Mouse (Mus musculus): ENCODE data around the gene Cep131. TPM values are rescaled to one million over a fixed set of nuclear protein-coding genes. Genes with fewer than 3 reads are reported as not detected.

Gene Cep131
- polyA plus RNA-seq, 1 experiment from 2014 or later: 16.0 TPM

DNA sequence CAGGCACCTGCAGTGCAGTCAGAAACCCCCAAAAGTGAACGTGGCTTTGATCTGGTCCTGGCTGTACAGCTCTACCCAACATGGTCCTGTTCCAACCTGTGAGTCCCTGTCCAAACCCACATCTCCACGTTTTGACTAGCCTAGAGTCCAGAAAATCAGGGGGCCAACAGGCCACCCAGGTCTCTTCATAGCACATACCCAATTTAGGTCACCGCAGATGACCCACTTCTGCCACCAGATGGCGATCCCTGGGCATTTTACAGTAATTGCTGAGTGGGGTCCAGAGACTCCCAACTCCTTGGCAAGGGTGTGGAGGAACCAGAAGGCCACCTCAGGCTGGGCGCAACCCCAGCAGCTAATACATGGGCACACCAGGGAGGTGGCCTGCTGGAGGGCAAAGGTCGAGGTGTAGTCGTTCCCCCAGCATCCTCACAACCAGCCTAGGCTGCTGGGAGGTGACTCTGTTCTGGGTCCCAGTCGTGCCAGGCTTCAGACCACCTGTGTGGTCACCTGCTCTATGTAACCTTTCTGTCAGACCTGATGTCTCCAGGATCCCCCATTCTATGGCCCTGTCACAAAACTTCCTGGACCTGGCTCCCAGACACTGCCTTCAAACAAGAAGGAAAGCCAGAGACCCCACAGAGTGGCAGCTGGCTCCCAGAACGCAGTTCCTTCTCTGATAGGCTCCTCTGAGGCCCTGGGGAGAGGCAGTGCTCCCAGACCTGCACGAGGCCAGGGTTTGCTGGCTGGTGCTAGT, 56.3 kb downstream of the Cep131 start:
- Histone ChIP-seq H3K36me3 (ENCODE audit: control insufficient read depth, insufficient read depth, low read length) (no peaks in the 10 kb centered on the region), H3K4me3 (ENCODE audit: low read depth, low read length) (no peak overlapping the region), H3K9ac (ENCODE audit: low read depth, low read length) (no peak overlapping the region), H3K4me1 (ENCODE audit: control insufficient read depth, insufficient read depth, low read length) (0 out of 2 replicates have a peak, but pooled peaks cover 5% of the 10 kb centered on the region), H3K4me2 (no peak overlapping the region), H3K27ac (ENCODE audit: low read depth, low read length) (no peak overlapping the region), H3K27me3 (ENCODE audit: control insufficient read depth, insufficient read depth, low read length) (no peaks in the 10 kb centered on the region), H3K9me3 (replicated peaks; ENCODE audit: control insufficient read depth, low read length) (no peaks in the 10 kb centered on the region)
- peak; percentile 48; the same call in 1 of the 2 replicates for ATAC-seq (replicated peaks; ENCODE audit: insufficient number of reproducible peaks, low FRiP score, low TSS enrichment)
- 39% methylated on average over 10 of the region's 10 CpGs for WGBS (ENCODE audit: insufficient replicate concordance)

DNA sequence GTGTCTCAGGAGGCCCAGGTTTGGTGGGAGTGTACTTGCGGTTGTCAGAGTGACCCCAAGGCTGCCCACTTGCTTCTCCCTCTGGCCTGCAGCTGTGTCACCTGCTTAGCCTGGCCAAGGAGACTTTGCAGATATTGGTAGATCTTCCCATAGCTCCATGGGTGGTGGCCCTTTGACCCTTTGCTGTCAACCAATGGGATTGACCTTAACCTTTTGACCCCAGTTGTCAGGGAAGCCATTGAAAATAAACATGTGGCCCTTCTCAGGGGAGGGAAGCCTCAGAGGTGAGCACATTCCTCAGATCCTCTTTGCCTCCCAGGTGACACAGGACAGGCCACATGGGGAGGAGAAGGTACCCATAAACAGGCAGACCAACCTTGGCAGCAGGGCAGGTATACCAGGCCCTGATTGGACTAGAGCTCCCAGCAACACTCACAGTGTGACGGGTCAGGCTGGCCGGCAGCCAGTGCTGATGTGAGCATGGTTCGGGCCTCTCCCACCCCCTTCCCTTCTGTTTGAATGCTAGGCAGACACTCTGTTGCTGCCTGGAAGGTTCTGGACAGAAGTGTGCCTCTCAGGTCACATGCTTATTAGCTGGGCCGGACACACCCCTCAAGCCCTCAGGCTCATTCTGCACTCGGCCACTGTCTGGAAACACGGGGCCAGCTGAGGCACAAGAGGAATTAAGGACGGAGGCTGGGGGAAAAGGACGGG, 57.0 kb downstream of the Cep131 start:
- Histone ChIP-seq H3K27ac (ENCODE audit: low read depth, low read length) (no peak overlapping the region), H3K4me3 (ENCODE audit: low read depth, low read length) (no peak overlapping the region), H3K27me3 (ENCODE audit: control insufficient read depth, insufficient read depth, low read length) (no peaks in the 10 kb centered on the region), H3K36me3 (ENCODE audit: control insufficient read depth, insufficient read depth, low read length) (no peaks in the 10 kb centered on the region), H3K4me2 (no peak overlapping the region), H3K4me1 (ENCODE audit: control insufficient read depth, insufficient read depth, low read length) (0 out of 2 replicates have a peak, but pooled peaks cover 5% of the 10 kb centered on the region), H3K9me3 (replicated peaks; ENCODE audit: control insufficient read depth, low read length) (no peaks in the 10 kb centered on the region), H3K9ac (ENCODE audit: low read depth, low read length) (no peak overlapping the region)
- ATAC-seq (replicated peaks; ENCODE audit: insufficient number of reproducible peaks, low FRiP score, low TSS enrichment): peak; percentile 4; the same call in 1 of the 2 replicates
- WGBS (ENCODE audit: insufficient replicate concordance): 50% methylated on average over 9 of the region's 9 CpGs

DNA sequence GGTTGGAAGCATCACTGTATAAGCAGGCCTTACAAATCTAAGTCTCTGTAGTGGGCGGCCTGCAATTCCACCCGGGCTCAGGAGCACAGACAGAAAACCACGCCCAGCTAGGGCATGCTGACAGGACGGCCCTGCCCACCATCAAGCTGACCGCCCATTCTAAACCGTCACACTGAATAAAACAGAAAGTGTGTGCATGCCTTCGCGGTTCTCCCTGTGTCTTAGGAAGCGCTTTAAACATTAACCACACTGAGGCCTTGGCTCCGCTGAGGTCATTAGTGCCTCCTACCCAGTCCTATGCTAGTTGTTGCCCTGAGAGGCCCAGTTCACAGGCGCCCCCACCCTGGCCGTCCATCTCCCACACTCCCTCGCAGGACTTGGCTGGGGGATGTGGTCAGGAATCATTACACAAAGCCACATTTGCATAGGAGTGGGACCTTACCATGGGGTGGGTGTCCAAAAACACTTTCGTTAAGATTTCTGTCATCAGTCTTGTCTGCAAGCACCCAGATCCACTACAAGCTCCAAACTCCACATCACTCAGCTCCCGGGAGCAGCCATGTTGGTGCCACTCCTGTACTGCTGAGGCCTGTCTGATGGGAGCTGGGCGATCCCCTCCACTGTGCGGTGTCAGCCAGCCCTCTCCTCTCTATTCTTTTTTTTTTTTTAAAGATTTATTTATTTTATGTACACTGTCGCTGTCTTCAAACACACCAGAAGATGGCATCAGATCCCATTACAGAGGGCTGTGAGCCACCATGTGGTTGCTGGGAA, 58.1 kb downstream of the Cep131 start:
- no peak for ATAC-seq (replicated peaks; ENCODE audit: insufficient number of reproducible peaks, low FRiP score, low TSS enrichment)
- 72% methylated on average over 18 of the region's 18 CpGs for WGBS (ENCODE audit: insufficient replicate concordance)
- Histone ChIP-seq H3K27me3 (ENCODE audit: control insufficient read depth, insufficient read depth, low read length) (0 out of 2 replicates have a peak, but pooled peaks cover 2% of the 10 kb centered on the region), H3K4me1 (ENCODE audit: control insufficient read depth, insufficient read depth, low read length) (0 out of 2 replicates have a peak, but pooled peaks cover 5% of the 10 kb centered on the region), H3K9ac (ENCODE audit: low read depth, low read length) (no peak overlapping the region), H3K4me3 (ENCODE audit: low read depth, low read length) (no peak overlapping the region), H3K9me3 (replicated peaks; ENCODE audit: control insufficient read depth, low read length) (no peaks in the 10 kb centered on the region), H3K4me2 (no peak overlapping the region), H3K36me3 (ENCODE audit: control insufficient read depth, insufficient read depth, low read length) (no peaks in the 10 kb centered on the region), H3K27ac (ENCODE audit: low read depth, low read length) (no peak overlapping the region)

DNA sequence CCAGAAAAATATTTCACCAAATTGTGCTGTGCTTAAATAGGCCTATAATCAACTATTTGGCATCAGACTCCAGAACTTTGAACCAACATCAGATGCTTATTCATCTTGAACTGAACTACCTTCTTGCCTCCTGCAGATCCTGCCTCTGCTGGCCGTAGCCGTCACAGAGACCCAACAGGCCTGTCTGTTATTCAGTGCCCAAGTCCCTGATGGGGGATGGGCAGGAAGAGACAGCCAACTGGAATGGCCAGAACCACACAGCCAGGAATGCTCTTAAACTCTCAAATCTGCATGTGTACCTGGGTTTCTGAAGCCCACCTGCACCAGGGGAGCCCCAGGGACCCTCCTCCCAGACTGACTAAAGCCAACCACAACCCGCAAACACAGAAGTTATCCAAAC, 59.7 kb downstream of the Cep131 start:
- Histone ChIP-seq H3K9ac (ENCODE audit: low read depth, low read length) (no peak overlapping the region), H3K27me3 (ENCODE audit: control insufficient read depth, insufficient read depth, low read length) (0 out of 2 replicates have a peak, but pooled peaks cover 2% of the 10 kb centered on the region), H3K4me1 (ENCODE audit: control insufficient read depth, insufficient read depth, low read length) (0 out of 2 replicates have a peak, but pooled peaks cover 5% of the 10 kb centered on the region), H3K27ac (ENCODE audit: low read depth, low read length) (no peak overlapping the region), H3K36me3 (ENCODE audit: control insufficient read depth, insufficient read depth, low read length) (no peaks in the 10 kb centered on the region), H3K4me2 (no peak overlapping the region), H3K9me3 (replicated peaks; ENCODE audit: control insufficient read depth, low read length) (no peaks in the 10 kb centered on the region), H3K4me3 (ENCODE audit: low read depth, low read length) (no peak overlapping the region)
- WGBS (ENCODE audit: insufficient replicate concordance): 86% methylated on average over 3 of the region's 3 CpGs
- ATAC-seq (replicated peaks; ENCODE audit: insufficient number of reproducible peaks, low FRiP score, low TSS enrichment): no peak

DNA sequence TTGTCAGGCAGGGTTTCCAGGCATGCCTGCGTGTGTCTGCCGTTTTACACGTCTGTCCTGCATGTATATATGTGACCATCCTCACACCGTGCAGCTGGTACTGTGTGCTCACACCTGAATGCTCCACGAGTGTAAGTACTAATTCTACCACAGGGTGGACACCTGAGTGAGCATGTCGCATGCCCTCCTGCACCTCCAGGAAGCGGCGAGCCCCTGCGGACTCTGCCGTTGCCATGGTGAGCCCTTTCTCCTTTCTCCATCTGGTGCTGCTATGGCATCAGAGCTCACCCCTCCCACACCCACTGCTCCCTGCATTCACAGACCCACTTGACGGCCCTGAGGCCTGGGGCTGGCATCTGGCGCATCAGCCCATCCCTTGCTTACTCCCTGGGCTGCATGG, 63.8 kb downstream of the Cep131 start:
- Histone ChIP-seq H3K4me3 (ENCODE audit: low read depth, low read length) (no peak overlapping the region), H3K36me3 (ENCODE audit: control insufficient read depth, insufficient read depth, low read length) (no peaks in the 10 kb centered on the region), H3K4me2 (no peak overlapping the region), H3K27ac (ENCODE audit: low read depth, low read length) (no peak overlapping the region), H3K9ac (ENCODE audit: low read depth, low read length) (no peak overlapping the region), H3K27me3 (ENCODE audit: control insufficient read depth, insufficient read depth, low read length) (peaks cover 2% of the 10 kb centered on the region; the same call in 1 of the 2 replicates), H3K4me1 (ENCODE audit: control insufficient read depth, insufficient read depth, low read length) (peaks cover 11% of the 10 kb centered on the region), H3K9me3 (replicated peaks; ENCODE audit: control insufficient read depth, low read length) (no peaks in the 10 kb centered on the region)
- 81% methylated on average over 12 of the region's 12 CpGs for WGBS (ENCODE audit: insufficient replicate concordance)
- no peak for ATAC-seq (replicated peaks; ENCODE audit: insufficient number of reproducible peaks, low FRiP score, low TSS enrichment)

DNA sequence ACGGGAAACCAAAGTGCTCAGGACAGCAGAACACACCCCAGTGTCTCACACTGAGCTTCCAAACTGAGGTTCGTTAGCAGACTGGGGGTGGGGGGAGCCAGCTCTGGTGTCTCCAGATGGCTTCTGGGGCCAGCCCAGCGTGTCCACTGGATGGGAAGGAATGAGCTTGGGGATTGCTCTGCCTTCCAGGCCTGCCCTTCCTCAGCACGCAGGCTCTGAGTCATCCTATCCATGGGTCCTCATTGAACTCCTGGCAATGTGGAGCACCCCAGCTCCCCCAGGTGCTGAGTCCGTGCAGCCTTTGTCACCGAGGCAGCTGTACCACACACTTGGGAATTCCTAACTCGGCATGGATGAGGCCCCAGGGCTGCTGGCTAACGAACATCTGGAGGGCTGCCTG, 64.4 kb downstream of the Cep131 start:
- H3K27ac ChIP-seq (ENCODE audit: low read depth, low read length): no peak overlapping the region

DNA sequence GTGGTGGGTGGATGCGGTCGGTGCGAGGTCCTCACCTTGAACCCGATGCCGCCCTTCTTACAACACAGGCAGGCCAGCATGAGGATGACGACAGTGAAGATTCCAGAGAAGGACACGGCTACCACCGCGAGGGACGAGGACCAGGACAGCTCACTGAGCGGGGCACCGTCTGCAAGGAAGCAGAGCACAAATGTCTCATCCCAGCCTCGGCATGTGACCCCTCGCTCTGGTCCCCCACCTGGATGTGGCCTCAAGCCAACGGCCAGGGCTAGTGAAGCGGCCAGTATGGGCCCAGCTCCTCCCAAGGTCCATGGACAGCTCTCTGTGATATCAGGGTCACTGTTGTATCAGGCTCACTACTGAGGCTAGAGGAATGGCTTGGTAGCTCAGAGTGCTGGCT, 65.3 kb downstream of the Cep131 start:
- Histone ChIP-seq H3K4me3 (ENCODE audit: low read depth, low read length) (no peak overlapping the region), H3K4me2 (no peak overlapping the region), H3K27me3 (ENCODE audit: control insufficient read depth, insufficient read depth, low read length) (peaks cover 2% of the 10 kb centered on the region; the same call in 1 of the 2 replicates), H3K27ac (ENCODE audit: low read depth, low read length) (no peak overlapping the region), H3K9ac (ENCODE audit: low read depth, low read length) (no peak overlapping the region), H3K4me1 (ENCODE audit: control insufficient read depth, insufficient read depth, low read length) (peaks cover 11% of the 10 kb centered on the region), H3K36me3 (ENCODE audit: control insufficient read depth, insufficient read depth, low read length) (no peaks in the 10 kb centered on the region), H3K9me3 (replicated peaks; ENCODE audit: control insufficient read depth, low read length) (no peaks in the 10 kb centered on the region)
- WGBS (ENCODE audit: insufficient replicate concordance): 87% methylated on average over 16 of the region's 16 CpGs
- ATAC-seq (replicated peaks; ENCODE audit: insufficient number of reproducible peaks, low FRiP score, low TSS enrichment): no peak

More for the DNA sequence above, 64.4 kb downstream of the Cep131 start:
- WGBS (ENCODE audit: insufficient replicate concordance): 51% methylated on average over 8 of the region's 8 CpGs
- Histone ChIP-seq H3K4me2 (no peak overlapping the region), H3K36me3 (ENCODE audit: control insufficient read depth, insufficient read depth, low read length) (no peaks in the 10 kb centered on the region), H3K27me3 (ENCODE audit: control insufficient read depth, insufficient read depth, low read length) (peaks cover 2% of the 10 kb centered on the region; the same call in 1 of the 2 replicates), H3K4me3 (ENCODE audit: low read depth, low read length) (no peak overlapping the region), H3K9me3 (replicated peaks; ENCODE audit: control insufficient read depth, low read length) (no peaks in the 10 kb centered on the region), H3K4me1 (ENCODE audit: control insufficient read depth, insufficient read depth, low read length) (peaks cover 11% of the 10 kb centered on the region), H3K9ac (ENCODE audit: low read depth, low read length) (0 out of 2 replicates have a peak overlapping the region, but pooled peaks have one; percentile 16)
- no peak for ATAC-seq (replicated peaks; ENCODE audit: insufficient number of reproducible peaks, low FRiP score, low TSS enrichment)
